Mouse (Mus musculus) urinary bladder, postnatal 25 days (tissue): ENCODE results near the gene Kif26b.

Experiments
- DNase-seq: peaks from one replicate; pipeline ENCODE4 v3.0.0; 2022; ENCODE audit warnings: low spot score

Gene Kif26b

DNA sequence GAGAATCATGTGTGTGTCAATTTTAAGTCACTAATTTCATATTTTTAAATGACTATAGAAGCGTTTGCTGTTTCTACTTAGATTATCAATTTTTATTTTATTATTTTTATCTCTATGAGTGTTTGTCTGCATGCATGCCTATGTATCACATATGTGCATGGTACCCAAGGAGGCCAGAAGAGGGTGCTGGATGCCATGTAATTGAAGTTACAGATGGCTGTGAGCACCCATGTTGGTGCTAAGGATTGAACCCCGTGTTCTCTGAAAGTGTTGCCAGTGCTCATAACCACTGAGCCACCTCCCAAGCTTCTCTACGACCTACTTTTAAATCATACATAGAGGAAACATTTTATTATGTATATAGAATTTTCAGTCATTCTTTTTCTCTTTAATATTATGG lies 68.2 kb downstream of the Kif26b start:
- DNase-seq, result no peak

DNA sequence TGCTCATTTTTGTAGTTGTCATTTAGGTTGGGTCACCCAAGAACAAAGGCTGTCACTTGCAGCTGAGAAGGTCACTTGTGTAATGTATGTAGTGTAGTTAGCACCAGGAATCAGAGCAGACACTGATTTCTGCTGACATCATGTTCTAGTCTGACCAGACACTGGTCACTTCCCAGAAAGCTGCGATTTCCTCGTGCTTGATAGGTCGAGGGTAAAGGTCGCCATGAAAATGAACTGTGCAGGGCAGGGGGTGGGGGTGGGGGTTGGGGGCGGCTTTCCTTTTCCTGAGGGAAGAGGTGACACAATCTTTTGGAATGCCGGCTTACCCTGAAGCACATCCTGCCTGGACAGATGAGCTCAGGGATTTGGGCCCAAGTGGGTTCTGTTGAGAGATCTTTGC lies 68.8 kb downstream of the Kif26b start:
- no peak for DNase-seq

DNA sequence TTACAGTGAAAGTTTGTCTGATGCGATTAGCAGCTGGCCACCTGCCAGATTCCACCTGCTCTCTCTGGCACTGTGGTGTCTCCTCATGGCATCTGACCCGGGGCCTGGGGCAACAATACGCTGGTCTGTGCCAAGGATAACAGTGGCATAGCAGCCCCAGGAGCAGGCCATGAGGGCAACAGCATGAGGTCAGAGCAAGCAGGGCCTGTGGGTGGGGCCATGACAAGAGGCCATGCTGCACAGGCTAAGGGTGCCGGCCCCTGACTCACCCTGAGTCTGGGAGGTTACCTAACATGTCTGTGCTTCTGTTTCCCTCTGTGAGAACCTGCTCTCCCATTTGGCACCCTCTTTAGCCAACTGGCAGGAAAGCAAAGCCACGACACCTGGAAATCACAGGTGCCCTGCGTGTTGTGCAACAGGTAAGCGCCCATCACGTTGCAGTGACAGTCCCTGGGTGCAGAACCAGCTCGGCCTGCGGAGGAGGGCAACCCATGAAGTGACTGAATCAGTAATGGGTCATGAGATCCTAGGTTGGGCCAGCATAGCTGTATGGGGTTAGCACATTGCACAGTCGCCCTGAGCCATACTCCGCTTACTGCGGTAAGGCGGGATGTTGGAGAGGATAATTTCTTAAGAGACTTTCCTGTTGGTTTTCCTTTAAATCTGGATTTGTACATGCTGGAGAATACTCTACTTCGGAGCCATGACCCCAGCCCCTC lies 72.1 kb downstream of the Kif26b start:
- DNase-seq, result peak; percentile 16

DNA sequence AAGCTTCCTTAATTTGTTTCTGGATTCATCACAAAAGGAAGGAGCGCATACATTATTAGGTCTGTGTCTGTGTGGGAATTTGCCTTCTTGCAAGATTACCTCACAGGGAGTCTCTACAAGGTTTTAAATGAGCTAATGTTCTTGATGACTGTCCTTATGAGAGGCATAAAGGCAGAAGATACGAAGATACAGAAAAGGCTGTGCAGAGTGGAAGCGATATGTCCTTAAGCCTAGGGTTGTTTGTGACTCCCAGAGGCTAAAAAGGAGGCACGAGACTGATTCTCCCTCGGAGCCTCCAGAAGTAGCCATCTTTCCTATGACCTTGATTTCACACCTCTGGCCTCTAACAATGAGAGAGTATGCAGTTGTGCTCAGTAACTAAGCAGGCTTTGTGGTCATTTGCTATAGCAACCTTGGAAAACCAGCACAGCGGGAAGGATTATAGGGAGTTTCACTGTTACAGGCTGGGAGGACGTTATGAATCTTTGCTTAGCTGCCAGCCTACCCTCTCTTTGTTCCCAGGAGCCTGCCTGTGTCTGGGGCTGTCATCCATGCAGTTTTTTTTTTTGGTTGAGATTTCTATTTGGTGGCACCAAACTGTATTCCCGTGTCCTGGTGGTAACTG lies 80.3 kb downstream of the Kif26b start:
- DNase-seq, result no peak

DNA sequence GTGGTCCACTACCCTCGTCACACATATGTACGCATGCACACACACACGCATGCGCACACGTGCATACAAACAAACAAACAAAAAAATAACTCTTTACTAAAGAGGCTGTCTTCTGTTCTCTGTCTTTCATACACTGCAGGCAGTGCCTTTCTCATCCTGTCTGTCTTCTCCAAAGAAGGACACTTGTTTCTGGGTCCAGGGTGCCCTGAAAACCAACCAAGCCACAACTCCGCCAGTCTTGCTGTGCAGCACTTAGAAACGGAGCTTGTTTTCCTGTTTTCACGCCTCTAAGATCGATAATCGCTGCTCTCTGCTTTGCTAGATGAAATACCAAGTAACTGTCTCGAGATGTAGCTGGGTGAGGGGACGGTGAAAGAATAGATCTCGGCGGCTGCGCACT lies 82.6 kb downstream of the Kif26b start:
- DNase-seq, result no peak

DNA sequence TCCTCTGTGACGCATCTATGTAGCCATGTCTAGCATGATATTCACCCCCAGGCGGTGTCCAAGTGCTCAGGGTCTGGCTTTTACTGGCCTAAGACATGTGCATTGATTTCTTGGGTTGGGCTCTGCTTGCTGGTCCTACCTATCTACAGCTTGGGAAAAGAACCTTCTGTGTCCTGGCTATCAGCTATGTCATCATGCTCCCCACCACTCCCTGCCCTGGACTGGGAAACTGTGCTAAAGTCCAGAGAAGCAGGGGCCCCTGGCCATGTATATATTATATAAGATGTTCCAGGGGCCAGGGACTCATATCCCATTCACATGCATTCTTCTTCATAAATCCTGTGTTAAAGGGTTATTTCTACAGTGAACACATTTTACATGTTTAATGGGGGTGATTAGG lies 92.4 kb downstream of the Kif26b start:
- no peak for DNase-seq

DNA sequence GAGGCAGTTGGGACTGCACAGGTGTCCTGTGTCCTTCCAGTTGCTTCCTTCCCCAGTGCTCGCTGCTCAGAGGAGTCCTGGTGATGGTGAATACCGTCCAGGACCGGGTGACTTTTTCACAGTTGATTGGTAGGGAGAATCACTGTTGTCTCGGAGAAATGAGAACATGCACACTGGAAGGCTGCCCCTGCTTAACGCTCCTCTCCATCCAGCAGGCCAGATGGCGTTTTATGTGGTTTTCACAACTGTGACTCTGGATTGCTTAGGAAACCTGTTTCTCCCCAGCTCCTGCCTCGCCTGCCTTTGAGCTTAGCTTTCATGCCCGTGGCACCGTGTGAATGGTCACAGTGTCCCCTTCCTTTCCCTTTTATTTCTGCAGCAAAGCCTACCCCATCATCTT lies 95.0 kb downstream of the Kif26b start:
- DNase-seq, result no peak

DNA sequence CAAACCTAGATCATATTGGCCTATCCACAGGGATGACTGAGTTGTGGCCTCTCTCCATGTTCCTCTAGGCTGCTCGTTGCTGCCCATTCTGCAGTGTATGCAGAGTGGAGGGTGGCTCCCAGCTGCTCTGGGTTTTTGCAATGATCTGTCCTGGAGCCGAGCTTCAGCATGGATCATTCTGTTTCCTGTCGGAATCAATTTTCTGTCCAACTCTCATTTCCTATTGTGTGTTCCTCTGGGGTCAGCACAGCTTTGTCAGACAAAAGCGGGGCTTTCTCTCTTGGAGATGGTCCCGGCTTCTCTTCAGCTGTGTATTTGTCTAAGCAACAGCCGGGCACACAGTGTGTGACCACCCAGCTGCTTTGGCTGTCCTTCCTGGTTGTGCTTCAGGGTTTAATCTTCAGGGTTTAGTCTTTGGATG lies 98.0 kb downstream of the Kif26b start:
- DNase-seq, result no peak

DNA sequence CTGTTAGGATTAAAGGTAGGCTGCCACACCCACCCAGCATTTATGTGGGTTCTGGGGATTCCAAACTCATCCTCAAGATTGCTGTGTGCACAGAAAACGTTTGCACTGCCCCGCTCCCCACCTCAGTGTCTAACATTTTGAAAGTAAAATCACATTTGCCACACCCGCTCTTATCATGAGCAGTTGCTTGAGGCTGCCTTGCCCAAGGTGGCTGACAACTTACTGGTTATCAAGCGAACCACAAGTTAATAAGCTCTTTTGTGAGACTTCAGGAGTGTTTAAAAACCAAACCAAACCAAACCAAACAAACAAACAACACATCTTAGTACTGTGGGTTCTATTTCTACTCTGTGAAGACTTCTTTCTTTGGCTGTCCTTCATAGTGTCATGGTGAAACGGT lies 101.1 kb downstream of the Kif26b start:
- no peak for DNase-seq

DNA sequence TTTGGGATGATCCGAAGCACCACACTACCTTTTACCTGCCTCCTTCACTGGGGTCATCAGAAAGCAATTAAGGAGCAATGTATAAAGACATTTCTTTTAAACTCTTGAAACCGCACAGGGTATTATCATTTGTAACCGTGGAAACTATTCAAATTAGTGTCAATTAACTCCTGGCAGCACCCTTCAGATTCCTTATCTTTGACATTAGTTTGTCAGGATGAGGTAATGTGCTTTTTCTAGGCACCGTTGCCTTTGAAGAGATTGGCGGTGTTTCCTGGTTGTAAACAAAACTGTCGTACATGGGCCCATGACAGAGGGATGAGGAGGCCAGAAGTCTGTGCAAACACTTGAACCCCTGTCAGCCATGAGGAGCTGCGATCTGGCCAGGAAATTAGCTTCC lies 102.9 kb downstream of the Kif26b start:
- DNase-seq, result no peak

DNA sequence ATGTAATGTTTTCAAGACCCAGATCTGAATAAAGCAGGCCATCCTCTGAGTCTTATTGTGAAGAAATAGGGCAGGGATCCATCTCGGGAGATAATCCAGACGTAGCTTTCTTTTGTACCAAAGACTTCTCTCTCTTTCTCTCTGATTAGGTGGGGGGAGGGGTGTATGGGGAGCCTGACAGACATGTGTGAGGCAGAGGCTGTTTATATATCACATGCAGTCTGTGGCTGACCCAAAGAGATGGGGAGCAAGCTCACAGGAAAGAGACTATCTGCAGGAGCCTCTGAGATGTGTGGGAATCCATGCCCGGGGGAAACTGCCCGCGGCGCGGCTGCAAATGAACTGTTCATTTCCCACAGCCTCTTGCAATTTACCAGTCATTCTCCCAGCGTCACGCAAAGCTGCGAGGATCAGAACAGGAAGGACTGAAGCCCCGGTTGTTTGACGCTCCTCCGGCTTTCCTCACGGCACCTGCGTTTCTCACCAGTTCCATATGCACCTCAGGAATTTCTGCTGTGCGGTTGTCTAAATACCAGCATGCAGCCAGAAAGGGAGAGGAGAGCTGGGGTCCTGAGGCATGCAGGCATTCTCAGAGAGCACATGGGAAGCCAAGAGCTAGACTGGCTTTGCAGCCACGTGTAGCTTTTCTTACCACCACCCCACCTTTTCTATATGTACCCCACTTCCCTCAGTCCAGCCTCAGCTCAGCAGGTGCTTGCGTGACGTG lies 105.6 kb downstream of the Kif26b start:
- DNase-seq, result no peak

DNA sequence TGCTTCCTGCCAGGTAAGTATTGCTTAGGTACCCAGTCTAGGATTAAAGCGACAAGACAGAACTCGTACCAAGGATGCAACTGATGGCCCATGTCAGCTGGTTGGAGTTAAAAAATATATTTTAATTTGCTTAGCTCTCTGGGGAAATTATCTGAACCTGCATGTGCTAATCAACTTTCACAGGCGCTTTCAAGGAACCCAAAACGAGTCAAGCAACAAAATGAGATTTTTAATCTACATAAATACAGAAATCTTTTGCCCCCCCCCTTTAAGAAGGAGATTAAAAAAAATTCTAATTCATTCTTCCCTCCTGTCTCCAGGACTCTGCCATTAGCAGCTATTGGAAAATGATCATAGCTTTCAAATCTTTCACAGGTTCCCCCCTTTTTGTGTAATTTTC lies 106.5 kb downstream of the Kif26b start:
- DNase-seq, result no peak

DNA sequence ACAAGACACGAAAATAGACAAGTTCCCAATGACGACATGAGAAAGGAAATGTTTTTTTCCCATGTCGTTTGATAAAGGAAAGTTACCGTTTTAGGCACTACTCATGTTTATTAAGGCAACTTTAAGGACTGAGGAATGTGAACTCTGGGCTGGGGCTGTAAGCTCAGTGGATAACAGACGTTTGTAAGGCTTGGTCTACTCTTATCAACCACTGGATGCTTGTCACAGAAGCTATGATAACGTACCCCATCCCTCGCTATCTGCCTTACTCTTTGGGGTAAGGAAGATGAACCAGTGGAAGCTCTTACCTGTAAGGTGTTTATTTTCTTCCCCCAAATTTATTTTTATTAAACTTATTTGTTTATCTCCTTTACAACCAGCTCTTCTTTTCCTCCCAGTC lies 108.4 kb downstream of the Kif26b start:
- DNase-seq, result no peak

DNA sequence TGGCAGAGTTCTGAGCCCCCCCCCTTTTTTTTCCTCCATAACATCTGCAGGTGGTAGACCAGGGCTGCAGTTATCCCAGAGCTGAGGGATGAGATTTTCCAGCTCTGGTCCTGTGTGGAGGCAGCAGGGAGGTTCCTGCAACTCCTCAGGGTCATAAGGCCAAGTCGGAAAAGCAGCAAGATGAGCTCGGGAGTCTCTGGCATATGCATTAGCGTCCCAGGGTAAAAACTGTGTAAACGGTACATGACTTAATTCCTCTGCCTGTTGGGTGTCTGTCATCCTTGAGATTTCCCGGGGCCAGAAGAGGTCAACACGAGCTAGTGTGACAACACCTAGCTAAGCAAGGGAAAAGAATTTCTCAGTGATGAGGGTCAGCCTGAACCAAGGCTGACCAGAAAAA lies 111.0 kb downstream of the Kif26b start:
- DNase-seq, result no peak

DNA sequence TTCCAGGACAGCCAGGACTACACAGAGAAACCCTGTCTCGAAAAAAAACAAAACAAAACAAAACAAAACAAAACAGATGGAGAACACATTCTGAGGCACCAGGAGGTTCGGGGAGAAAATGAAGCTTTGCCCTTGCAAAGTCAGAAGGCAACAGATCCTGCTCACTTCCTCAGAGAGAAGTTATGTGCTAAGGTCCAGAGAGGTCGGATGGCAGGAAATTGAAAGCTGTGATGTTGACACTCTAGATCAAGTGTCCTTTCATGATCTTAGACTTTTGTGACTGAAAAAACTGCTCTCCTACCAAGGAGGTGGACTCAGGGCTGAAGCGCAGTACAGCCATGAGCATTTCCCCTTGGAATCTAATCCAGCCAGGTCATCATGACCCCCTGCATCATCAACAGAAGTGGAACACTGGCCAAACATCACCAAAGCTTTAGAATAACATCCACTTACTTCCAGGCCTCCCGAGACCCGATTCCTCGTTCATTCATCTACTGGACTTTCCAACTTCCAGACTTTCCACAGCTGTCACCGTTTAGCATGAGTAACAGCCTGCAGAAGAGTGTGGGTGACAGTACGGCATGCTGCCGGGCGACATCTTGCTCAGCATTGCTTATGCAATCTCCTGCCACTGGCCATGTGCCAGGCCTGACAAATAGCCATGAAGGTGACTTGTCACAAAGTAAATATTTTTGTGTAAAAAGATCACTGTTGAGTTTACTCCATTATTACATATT lies 112.0 kb downstream of the Kif26b start:
- peak; percentile 51 for DNase-seq

DNA sequence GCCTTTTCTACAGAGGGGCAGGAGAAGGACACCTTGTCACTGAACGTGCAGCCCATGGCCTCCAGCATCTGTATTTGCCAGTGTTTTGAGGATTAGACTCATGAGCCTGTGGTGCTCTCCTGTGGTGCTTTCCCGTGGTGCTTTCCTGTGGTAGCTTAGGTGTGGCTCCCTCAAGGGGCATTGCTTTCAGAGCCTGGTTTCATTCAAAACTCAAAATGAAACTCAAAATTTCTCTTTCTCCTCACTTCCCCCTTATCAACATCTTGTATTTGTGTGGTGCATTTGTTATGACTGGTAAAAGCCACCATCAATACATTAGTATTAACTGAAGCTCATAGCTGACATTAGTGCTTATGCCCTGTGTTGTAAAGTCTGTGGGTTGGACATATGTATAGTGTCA lies 112.9 kb downstream of the Kif26b start:
- DNase-seq, result no peak

DNA sequence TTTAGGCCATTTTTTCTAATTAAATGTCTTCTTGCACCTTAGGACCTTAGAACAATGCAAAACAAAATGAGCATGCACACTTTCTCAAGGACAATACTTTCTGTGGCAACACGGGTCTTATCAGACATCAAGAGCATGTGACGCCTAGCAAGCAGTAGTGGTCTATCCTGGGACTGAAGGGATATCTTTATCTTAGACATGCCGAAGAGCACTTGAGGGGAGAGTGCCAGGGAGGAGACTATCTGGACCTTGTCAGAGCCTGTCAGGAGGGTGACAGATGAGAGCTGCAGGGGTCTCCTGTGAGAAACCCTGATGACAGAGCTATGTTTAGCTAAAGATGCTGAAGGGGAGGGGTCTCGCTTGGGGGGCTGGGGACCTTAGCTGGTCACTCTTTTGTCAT lies 116.0 kb downstream of the Kif26b start:
- no peak for DNase-seq

DNA sequence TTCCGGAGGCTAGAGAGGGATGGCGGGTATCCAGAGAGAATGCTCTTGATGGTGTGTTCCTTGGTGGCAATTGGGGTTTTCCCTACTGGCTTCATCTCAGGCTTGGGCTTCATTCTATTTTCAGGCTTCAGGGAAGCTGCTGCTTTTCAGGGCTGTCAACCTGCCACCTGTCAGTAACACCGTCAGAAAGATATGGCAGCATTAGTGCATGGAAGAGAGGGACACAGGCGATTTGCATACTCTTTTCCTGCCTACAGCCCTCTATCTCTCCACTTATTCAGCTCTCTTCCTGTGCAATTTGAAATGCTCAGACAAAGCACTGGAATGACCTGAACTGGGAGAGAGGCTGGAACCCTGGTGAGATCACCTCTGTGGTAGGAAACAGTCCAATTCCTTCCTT lies 117.7 kb downstream of the Kif26b start:
- no peak for DNase-seq

DNA sequence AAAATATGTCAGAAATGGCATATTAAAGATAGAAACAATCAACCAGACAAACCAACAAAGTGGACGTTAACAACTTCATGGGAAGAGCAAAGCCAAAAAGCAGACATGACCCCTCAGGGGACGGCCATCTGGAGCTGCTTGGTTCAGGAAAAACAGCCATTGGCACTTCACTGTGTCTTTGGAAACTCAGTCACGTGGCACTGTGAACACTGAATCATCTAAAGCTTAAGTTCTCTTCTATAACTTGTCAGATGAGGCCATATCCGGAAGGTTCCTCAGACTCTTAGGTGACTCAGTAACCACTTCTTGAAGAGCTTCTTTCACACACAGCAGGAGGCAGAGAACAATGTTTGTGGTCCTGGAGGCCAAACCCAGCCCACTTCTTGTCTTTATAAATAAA lies 126.6 kb downstream of the Kif26b start:
- DNase-seq, result no peak

DNA sequence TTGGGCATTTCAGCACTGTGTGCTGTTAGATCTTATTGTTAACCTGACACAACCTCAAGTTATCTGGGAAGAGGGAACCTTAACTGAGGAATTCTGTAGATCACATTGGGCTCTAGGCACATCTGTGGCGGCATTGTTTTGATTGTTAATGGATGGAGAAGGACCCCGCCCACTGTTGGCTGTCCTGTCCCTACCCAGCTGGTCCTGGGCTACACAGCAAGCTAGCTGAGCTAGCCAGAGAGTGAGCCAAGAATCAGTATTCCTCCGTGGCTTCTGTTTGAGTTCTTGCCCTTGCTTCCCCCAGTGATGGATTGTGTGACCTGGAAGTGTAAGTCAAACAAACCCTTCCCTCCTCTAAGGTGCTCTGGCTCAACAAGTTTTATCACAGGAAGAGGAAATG lies 132.1 kb downstream of the Kif26b start:
- DNase-seq, result no peak

DNA sequence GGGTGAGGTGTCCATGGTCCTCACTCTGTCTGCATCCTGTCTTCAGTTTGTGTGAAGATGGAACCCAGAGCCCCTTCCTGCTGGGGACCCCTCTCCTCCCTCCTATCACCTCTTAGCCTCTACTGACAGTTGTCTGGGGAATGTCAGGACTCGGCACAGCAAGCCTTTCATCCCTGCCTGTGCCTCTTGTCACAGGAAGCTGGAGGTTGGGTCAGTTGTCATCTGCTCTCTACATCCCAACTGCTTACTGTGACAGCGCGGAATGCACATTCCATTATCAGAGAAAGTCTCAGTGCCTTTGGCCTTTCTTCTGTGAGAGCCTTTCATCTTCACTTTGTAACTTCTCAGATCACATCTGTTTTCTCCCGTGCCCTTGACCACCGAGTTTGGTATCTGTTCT lies 132.6 kb downstream of the Kif26b start:
- DNase-seq, result no peak

DNA sequence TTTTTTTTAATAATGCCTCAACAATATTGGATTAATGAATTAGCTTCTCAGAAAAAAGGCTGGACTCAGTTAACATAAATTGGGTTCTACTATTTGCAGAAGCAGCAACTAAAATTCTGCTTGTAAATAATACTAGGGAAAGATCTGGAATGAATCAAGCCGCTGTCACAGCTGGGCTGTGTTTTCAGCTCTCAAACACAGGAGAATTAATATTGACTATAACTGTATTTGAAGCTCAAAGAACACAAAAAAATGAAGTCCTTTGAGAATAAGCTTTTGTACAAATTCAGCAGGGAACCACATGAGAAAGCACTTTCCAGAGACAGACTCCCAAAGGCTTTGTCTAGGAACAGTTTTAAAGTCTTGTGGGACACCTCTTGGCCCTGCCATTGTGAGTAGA lies 134.6 kb downstream of the Kif26b start:
- no peak for DNase-seq
